Mouse (Mus musculus) left cerebral cortex, postnatal 10 days (tissue): Measurements from ENCODE around the gene Zfp523. TPM values are rescaled to one million over a fixed set of nuclear protein-coding genes. Genes with fewer than 3 reads are reported as not detected.

Experiments used
- DNase-seq, 2 experiments: peaks; one replicate each; pipeline ENCODE4 v3.0.0; 2021 to 2022; ENCODE audit warnings: low spot score in 2 of 2, mixed read lengths in 1 of 2; ENCODE audit errors: extremely low spot score in 1 of 2
- intact Hi-C: fragments of 180-260 bp; cut with DNase I; formaldehyde crosslinking; loops from one replicate; pipeline ENCODE4 v1.15.1; 2025
- total RNA-seq, 2 experiments: library from RNA; stranded (reverse); gene quantifications; 2 replicates each; pipeline ENCODE4 v1.2.3; 2021

The Zfp523 gene
- total RNA-seq, result 10 to 100 TPM; 87.3 to 95.6 TPM

DNA sequence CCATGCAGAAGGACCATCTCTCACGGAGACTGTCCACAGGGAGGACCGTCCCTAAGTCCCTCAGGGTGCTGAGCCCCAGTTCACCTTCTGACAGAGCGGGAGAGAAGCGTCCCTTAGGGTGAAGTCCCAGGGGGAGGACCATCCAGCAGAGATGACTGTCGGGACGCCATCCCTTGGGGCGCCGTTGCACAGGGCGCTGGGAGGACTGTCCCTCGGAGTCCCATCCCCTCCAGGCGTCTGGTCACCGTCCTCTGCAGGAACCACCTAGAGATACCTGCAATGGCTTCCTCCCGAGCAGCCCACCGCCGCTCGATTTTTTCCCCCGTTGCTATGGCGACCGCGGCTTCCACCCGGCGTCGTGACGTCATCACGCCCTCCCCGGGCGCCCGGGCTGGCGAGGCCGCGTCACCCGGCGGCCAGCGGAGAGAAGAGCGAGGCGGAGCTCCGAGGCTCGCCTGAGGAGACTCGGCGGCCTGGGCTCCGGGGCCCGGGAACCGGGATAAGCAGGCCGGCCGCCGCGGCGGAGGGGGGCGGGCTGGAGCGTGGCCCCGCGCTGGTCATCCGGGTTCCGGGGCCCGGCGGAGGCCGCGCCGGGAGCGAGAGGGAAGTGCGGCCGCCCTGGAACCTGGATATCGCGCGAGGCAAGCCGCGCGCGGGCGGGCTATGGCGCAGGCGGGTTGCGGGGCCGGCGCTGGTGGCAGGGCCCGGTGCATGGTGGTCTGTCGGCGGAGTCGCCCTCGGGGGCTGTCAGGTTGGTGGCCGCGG is at the start of gene Zfp523:
Gene Zfp523 (plus strand): TSS at position 355 of the 765 bp plus-strand sequence.
- intact Hi-C loops, result no loop called here
- DNase-seq, result peak; percentile 86 to 96

DNA sequence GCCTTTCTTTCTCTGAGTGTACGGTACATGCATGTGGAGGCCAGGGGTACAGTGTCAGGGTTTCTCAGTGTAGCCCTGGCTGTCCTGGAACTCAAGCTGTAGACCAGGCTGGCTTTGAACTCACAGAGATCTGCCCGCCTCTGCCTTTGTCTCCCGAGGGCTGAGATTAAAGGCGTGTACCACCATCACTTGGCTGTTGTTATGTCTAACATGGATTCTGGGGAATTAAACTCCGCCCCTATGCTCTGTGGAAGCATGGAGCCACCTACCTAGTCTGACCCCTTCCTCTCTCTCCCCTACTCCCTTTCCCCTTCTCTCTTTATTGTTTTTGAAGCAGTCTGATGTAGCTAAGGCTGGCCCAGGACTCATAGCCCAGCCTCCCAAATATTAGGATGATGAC is 47.1 kb upstream of the Zfp523 start:
- intact Hi-C loops, result no loop called here

DNA sequence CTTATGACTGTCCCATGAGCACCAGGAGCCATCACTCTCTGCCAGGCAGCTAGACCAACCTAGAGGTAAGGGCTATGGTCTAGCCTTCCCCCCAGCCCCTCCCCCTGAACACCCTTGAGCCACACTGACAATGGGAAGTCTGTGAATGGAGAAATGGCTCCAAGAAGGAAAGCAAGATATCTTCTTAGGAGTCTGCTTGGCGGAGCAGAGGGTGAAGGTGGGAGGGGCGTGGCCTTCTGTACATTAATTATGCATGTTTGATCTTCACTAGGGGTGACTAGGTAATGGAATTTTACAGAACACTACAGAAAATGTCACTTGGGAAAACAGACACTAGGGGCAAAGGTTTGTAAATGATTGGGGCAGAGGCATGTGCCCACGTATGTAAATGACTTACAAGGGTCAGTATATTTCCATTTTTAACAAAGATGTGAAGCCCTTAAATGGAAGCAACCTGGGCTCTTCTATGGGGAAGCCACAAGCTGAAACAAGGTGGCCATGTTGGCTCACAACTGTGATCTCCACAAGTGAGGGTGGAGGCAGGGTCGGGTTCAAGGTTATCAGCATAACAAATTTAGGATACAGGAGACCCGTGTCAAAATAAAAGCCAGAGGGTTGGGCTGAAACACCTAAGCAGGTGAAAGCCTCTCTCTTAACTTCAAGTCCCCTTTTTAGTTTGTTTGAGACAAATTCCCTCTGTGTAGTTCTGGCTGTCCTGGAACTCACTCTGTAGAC is 46.4 kb upstream of the Zfp523 start:
- intact Hi-C loops, result no loop called here
- no peak for DNase-seq

More for the DNA sequence above, 47.1 kb upstream of the Zfp523 start:
- DNase-seq, result no peak

DNA sequence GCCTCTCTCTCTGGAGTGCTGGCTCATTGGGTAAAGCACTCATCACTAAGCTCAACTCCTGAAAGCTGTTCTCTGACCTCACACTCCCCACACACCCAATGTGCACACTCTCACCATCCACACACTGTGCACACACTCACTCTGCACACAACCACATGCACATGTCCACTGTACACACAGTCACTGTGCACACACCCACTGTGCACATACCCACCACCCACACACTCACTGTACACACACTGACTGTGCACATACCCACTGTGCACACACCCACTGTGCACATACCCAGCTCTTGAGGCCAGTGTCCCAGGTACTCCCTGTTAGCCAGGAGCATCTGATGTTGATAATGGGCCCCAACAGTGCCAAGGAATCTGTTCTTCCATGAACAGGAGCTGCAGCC is 45.8 kb upstream of the Zfp523 start:
- no peak for DNase-seq
- intact Hi-C loops, result no loop called here

DNA sequence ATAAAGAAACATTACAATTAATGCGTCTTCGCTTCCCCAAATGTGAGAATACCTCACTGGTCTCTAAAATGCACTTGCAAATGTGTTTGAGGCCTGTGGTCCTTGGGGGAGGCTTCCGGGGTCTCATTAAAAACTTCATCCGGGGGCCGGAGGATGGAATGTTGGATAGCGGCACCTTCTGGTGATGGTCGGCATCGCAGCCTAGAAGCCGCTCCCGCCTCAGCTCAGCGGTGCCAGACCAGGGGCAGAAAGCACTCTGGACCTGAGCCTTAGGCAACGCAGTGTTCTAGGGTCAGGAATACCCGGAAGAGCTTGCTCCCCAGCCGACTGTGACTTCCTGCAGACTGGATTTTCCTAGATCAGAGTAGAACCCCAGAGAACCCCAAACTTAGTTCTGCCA is 43.7 kb upstream of the Zfp523 start:
- DNase-seq, result peak; percentile 42 to 62
- intact Hi-C loops, result no loop called here

DNA sequence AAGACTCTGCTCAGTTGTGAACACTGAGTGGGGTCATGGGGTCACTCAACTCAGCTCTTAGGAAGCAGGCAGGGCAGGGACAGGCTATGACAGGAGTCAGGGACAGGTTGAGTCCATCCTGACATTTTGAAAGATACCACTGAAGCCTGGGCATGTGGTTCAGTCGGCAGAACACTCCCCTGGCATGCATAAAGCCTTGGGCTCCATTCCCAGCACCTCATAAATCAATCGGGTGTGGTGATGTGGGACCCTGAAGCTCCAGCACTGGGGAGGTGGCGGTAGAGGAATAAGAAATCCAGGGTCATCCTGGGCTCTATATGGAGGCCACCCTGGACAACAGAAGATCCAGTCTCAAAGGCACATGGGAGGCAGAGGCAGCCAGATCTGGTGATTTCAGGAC is 41.4 kb upstream of the Zfp523 start:
- DNase-seq, result no peak
- intact Hi-C loops, result loop anchor here (2.0 kb wide), 1 partner anchor 51 kb away; no protein-coding TSS in a partner anchor

DNA sequence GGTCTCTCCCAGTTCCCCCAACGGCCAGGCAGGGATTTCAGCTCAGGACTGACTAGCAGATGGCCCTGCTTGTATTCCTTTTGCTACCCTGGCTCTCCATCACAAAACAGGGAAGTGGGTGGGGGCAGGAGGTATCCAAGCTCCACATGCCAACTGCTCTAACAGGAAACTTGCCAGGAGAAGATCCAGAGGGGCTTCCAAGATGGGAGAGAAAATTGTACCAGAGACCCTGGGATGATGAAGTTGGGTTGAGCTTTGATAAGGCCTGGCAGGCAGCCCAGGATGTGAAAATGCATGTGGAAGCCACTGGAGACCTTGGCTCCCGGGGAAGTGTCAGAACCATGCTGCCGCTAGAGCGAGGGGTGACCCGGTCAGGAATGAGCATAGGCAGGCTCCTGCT is 40.7 kb upstream of the Zfp523 start:
- intact Hi-C loops, result no loop called here
- no peak for DNase-seq

DNA sequence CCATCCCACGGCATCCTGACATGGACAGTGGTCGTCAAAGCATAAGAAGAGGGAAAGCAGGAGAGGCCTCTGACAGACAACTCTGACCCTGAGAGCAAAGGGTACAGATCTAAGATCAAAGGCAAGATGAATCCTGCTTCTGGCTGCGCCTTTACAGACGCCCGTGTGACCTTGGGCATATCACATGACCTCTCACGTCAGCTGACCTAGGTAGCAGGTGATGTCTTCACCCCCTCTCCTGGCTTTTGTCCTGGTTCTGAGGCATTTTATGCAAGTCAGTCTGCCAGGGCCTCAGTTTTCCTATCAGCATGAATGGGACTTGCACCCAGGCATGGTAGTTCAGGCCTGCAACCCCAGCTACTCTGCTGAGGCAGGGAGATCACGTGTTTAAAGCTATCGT is 38.9 kb upstream of the Zfp523 start:
- no peak for DNase-seq
- intact Hi-C loops, result no loop called here

DNA sequence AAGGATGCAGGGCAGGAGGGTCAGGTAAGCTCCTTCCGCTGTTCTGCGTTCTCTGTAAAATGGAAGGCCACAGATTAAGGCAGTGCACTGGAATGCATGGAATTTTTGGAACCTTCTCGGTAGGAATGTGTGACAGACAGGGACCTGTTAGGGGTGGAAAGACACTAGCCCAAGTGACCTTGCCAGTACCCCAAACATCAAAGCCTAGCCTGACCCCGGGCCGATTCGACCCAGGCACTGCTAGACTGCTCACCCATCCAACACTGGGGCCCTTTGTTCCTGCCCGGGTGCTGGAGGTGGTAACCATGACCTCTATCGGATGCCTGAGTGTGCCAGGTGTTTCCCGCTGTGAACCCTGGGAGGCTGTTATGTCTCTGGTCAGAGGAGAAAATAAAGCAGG is 38.2 kb upstream of the Zfp523 start:
- intact Hi-C loops, result no loop called here
- no peak for DNase-seq

DNA sequence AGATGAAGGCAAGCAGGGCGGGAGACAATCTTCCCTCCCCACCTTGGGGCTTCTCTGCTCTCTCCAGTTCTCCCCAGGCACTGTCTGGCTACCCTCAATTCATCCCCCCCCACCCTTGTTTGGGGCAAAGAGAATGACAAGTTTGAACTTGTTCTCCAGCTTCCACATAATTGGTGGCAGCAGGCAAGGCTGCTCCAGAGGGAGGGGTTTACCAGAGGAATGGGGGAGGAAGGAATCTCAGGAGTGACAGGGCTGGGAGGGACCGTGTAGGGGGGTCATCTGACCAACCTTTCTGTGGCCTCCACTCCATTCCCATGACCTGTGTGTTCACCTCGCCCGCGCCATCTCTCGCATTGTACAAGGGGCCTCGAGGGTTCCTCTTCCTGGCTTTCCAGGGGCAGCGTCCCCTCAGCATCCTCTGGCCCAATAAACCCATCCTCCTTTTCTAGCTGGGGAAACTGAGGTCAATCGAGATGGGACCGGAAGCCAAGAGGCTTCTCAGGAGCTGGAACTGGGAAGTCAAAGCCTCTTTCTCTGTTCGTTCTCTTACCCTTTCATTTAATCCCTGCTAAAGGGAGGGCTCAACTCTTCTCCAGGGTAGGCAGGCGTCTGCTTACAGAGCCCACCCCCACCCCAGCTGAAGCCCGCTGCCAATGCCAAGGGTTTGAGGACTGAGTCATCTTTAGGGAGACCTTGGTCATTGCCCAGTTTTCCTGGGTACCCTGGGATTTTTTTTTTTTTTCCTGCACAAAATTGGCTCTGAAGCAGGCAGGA is 36.3 kb upstream of the Zfp523 start:
- DNase-seq, result no peak
- intact Hi-C loops, result no loop called here

DNA sequence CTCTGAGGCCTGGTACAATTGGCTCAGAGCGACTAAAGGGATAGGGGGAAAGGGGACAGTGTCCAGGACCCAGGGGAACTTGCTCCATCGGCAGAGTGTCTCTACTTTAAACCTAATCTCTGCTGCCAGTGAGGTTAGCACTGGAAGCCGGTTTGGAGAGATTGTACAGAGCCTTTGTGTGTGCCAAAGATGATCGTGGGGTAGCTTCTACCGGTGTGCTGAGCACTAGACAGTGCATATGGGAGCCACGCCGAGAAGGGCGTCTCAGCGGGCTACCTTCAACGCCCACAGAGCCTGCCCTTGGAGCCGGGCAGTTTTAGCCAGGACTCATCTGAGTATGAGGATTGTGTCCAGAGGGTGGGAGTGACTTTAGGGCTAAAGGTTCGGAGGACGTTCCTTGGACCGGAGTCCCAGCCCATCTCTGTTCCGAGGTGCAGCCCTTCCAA is 35.7 kb upstream of the Zfp523 start:
- no peak for DNase-seq
- intact Hi-C loops, result no loop called here

DNA sequence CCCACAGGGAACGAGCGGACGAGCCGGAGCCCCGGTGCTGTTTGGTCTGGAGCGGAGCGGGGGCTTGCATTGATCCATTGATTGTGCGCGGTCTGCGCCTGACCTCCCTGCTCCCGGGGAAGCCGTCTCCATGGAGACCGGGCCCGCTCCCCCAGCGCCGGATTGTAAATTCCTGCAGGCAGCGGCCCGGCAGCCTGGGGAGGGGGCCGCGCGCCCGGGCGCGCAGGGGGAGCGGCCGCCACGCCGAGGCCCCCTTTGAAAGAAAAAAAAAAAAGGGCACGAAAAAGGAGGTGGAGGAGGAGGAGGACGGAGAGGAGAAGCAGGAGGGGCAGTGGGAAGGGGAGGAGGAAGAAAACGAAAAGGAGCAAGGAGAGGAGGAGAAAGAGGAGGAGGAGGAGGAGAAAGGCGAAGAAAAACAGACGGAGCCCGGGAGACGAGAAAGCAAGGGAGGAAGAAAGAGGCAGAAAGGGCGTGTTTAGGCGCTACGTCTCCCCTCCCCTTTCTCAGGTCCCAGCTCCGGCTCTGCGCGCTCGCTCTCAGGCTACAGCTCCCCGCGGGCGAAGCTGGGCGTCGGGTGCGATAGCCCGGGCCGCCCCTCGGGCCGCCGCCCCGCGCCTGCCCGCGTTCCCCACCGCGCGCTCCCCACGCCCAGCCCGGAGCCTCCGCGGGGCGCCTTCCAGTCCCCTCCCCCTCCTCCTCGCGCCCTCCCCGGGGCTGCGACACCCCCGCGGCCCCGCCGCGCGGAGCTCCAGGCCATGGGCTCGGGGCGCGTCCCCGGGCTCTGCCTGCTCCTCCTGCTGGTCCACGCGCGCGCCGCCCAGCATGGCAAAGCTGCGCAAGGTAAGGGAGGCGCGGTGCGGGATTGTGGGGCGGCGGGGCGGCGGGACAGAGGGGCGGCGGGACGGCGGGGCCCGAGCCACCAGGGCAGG is 34.9 kb upstream of the Zfp523 start, which contains the start of gene Scube3:
Gene Scube3 (plus strand): TSS at position 371 of the 929 bp plus-strand sequence.
- intact Hi-C loops, result no loop called here
- DNase-seq, result no peak

DNA sequence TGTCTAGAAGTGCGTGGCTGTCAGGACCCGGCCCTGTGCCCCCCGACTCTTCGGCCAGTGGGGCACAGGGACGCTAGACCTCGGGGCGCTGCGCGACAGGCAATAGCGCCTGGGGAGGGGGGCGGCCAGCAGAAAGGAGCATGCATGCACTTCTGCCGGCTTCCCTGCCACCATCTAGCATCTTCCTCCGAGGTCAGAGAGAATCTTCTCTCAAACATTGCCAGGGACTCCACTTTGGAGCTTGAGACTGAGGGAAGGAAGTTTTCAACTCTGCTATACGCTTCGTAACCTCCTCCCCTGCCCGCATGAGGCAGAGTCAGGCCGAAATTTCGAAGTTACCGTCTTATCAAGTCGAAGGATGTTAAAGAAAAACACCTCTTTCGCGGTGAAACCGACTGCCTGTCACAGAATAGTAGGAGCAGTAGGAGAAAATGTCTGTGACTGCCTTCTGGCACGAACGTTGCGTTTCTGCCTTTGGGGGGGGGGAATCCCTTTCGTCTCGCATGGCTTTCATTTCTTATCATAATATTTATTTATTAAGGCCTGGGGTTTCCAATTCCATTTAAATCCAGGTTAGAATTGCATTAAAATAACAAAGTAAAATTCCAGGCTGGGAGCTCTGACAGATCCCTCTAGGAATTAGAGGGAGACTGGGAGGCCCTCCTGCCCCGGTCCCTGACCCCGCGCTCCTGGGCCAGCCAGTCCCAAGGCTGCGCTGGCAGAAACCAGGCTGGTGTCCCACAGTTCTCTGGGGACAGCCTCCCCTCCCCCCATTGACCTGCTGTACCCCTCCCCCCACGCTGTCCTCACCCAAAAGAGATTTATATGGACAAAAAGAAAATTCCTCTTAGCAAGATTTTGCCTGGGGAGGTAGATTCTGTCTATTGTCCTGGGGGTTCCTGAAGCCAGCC is 34.0 kb upstream of the Zfp523 start:
- DNase-seq, result no peak
- intact Hi-C loops, result no loop called here

DNA sequence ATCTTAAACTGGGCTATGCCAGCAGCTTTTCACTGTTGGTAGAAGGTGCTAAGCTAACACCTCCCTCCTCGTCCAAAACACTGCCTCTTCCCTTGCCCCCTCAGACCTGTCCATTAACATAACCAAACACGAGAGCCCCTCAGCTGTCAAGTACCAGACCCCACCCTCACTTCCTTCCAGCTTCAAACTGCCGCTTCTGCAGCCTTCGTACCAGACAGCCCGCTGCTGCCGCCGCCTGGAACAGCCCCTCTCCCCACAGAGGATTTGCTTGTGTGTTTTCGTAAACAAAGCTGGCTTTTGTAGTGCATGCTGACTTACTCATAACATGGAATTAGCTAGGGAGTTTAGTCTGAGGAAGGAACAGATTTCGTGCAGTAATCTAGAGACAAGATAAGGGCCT is 33.2 kb upstream of the Zfp523 start:
- intact Hi-C loops, result no loop called here
- no peak for DNase-seq

DNA sequence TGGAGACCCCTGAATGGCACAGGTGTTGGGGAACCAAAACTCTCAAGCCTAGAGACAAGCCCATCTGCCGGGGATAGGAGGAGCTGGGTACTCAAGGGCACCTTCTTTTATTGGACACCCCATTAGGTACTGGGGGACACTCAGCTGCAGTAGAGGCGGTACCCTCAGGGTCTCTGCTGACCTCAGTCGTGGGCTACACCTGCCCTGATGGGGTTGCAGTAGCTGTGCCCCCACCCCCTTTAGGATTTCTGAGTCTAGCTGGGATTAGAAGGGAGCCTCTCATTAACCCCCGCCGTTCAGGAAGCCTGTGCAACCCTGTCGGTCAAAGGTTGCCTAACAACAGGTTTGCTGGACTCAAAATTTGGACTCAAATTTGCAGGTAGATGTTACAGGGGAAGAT is 32.7 kb upstream of the Zfp523 start:
- intact Hi-C loops, result no loop called here
- DNase-seq, result no peak

DNA sequence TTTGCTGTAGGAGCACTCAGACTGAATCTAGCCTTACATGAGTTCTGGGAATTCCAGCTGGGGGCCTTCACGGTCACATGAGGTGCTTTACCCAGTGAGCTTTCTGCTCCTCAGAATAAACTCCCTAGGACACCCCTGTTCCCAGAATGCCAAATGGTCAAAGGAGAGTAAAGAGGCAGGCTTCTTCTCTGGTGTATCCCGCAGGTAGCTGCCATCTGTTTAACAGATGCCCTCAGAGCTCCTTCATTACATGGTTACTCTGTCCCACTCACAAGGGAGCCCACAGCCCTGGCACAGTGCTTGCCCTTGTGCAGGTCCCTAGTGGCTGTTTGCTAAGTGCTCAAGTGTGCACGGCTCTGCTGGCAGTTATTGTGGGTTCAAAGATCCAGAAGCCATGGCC is 28.6 kb upstream of the Zfp523 start:
- intact Hi-C loops, result no loop called here
- no peak for DNase-seq

DNA sequence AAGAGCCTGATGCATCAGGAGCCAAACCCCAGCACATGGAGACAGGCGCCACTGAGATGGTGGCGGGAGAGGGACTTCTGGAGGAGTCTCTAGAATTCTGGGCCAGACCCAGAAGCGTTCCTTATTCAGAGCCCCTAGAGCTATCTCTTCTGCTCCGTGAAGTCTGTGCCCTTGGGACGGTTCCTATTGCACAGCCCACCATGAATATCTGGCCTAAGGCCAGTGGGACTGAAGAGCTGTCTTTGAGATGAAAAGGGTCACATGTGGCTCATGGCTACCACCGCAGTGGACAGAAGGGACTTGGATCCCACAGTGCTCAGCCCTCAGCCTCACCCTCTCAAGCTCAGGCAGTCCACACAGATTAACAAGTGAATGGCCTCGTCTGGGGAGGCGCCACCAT is 27.2 kb upstream of the Zfp523 start:
- intact Hi-C loops, result no loop called here
- no peak for DNase-seq

DNA sequence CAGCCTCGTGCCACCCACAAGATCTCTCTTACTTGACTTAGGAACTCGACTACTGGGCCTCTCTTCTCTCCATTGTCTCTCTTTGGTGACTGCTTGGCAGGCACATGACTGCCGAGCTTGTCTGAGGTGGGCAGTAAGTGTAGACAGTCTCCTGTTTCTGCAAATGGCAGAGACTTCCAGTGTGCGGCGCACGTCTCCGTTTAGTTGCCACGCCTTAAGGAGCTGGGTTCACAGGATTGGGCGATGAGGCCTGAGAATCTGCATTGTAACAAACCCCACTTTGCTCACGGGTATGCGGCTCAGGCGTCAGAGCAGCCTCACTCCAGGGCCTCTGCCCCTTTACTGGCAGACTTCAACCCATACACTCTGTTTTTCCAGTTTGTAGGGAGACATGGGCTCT is 26.5 kb upstream of the Zfp523 start:
- intact Hi-C loops, result no loop called here
- no peak for DNase-seq
